Comparison of ENCODE assay signal across 23 mouse cellular contexts in the genomic region with DNA sequence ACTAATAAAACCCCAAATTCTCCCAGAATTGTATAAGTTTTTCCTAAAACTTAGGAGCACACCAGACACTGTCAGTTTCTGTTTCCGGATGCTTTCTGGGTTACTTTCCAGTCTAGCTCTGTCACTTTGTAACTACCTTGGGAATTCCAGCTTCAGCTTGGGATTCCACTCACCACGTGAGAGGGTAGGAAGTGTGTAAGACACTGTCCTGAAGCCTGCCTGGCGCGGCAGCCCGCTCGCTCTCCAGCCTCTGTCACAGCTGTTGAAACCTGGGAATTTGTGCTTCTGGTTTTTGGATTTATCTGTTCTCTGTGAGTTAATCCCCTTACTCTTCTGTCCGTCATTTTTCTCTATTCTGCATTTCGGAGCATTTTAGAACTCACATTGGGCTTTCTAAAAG. TPM values are rescaled to one million over a fixed set of nuclear protein-coding genes. Genes with fewer than 3 reads are reported as not detected.
A peak's percentile ranks its signal among the peaks of the same experiment; 100 is the strongest.
DNase-seq lines count a peak whose midpoint lies in the region; ATAC-seq and TF ChIP-seq lines count a peak whose summit lies in the region.
"Had no signal": no experiment of that assay in that cellular context is flagged by ENCODE, and none has a peak within 500 bp of the region (broad histone marks: within the 10 kb centered on the region; RNA-seq: fewer than 3 reads in every experiment).

No protein-coding gene starts in this region.

- peak overlapping the region; percentile 73 for H3K27ac ChIP-seq in heart, embryonic 11.5 days (ENCODE audit: low read depth, low read length)
- no peak overlapping the region for H3K27ac ChIP-seq in heart, adult 2 months
- H3K27ac ChIP-seq in heart, embryonic 13.5 days (replicated peaks): peak overlapping the region; percentile 65; the same call in 1 of the 2 replicates
- H3K27ac ChIP-seq: hindbrain, embryonic 10.5 days; intestine, embryonic 15.5 days; layer of hippocampus, adult 2 months; macrophage; midbrain, embryonic 15.5 days had no signal

- peaks cover 18% of the 10 kb centered on the region for H3K4me1 ChIP-seq in heart, embryonic 11.5 days (ENCODE audit: control insufficient read depth, insufficient read depth, low read length)
- H3K4me1 ChIP-seq in heart, adult 2 months (ENCODE audit: control insufficient read depth, insufficient read depth, low read length): peaks cover 7% of the 10 kb centered on the region
- peaks cover 64% of the 10 kb centered on the region for H3K4me1 ChIP-seq in heart, embryonic 13.5 days

- peak overlapping the region; percentile 29 for H3K4me2 ChIP-seq in heart, embryonic 11.5 days
- peak overlapping the region; percentile 51 for H3K4me2 ChIP-seq in heart, embryonic 13.5 days
- H3K4me2 ChIP-seq: intestine, embryonic 15.5 days; midbrain, embryonic 15.5 days had no signal

- peaks cover 22% of the 10 kb centered on the region for H3K36me3 ChIP-seq in heart, embryonic 11.5 days (ENCODE audit: control insufficient read depth, insufficient read depth, low read length)
- H3K36me3 ChIP-seq in heart, adult 2 months (ENCODE audit: control insufficient read depth, insufficient read depth, low read length): peaks cover 11% of the 10 kb centered on the region
- peaks cover 43% of the 10 kb centered on the region for H3K36me3 ChIP-seq in heart, embryonic 13.5 days

- DNase-seq in heart, adult 2 months: no peak
- DNase-seq in Patski (ENCODE audit: low read depth, low spot score): peak; percentile 50
- peak; percentile 16 to 40 for DNase-seq in heart, postnatal 14 days
- no peak for DNase-seq in thymus, postnatal 0 days (ENCODE audit: low spot score)
- DNase-seq: adrenal gland, postnatal 10 days; cerebellum, adult 9-11 months; forebrain, postnatal 0 days; gastrocnemius, postnatal 25 days; liver, postnatal 0 days; thymus, postnatal 25 days had no signal

- no peak for TF ChIP-seq CTCF in heart, adult 2 months (IDR thresholded peaks at IDR 0.05)
- TF ChIP-seq CTCF in Patski (IDR thresholded peaks at IDR 0.05): no peak

- CTCF ChIA-PET in Patski (lab: Charles Lee): interaction anchor here (1.0 to 7.6 kb wide), 6 partner anchors 11 to 36 kb away, joined by 3 to 72 read pairs (median 8); no protein-coding TSS in a partner anchor

- H3K9ac ChIP-seq in heart, embryonic 11.5 days (ENCODE audit: low read depth, low read length): no peak overlapping the region
- H3K9ac ChIP-seq in heart, adult 2 months (ENCODE audit: low read depth, low read length): no peak overlapping the region
- no peak overlapping the region for H3K9ac ChIP-seq in heart, embryonic 13.5 days
- H3K9ac ChIP-seq: forebrain, postnatal 0 days; intestine, embryonic 15.5 days; liver, postnatal 0 days; midbrain, embryonic 15.5 days had no signal

- POLR2A ChIA-PET in Patski (lab: Charles Lee): interaction anchor here (0.8 kb wide), 1 partner anchor 573 kb away, joined by 4 read pairs; no protein-coding TSS in a partner anchor

- ATAC-seq in heart, embryonic 11.5 days (replicated peaks; ENCODE audit: insufficient number of reproducible peaks, low FRiP score, low TSS enrichment): no peak
- no peak for ATAC-seq in Patski
- no peak for ATAC-seq in heart, embryonic 13.5 days (ENCODE audit: extremely low read depth, insufficient number of reproducible peaks, low FRiP score, low TSS enrichment)
- ATAC-seq in monocyte, adult 5-6 weeks (replicated peaks; ENCODE audit: insufficient number of reproducible peaks, low FRiP score, low TSS enrichment, poor library complexity, severe bottlenecking): no peak
- ATAC-seq: forebrain, postnatal 0 days; hindbrain, embryonic 16.5 days; intestine, embryonic 15.5 days; liver, postnatal 0 days; lung, postnatal 0 days; midbrain, embryonic 15.5 days had no signal

- 51% methylated on average over 8 of the region's 8 CpGs for WGBS in heart, embryonic 11.5 days (ENCODE audit: insufficient replicate concordance)
- 52% methylated on average over 8 of the region's 8 CpGs for WGBS in heart, adult 2 months
- WGBS in heart, embryonic 13.5 days: 32% methylated on average over 8 of the region's 8 CpGs

- intact Hi-C loops in heart, adult 2 months (cut with DNase I): no loop called here
- intact Hi-C loops in heart, postnatal 14 days (cut with DNase I): no loop called here

- H3K9me3 ChIP-seq in heart, embryonic 11.5 days (replicated peaks; ENCODE audit: control insufficient read depth, low read length): no peaks in the 10 kb centered on the region
- no peaks in the 10 kb centered on the region for H3K9me3 ChIP-seq in heart, embryonic 13.5 days
- H3K9me3 ChIP-seq: hindbrain, embryonic 10.5 days; intestine, embryonic 15.5 days; midbrain, embryonic 15.5 days had no signal

- no peak for TF ChIP-seq POLR2A in heart, adult 2 months (IDR thresholded peaks at IDR 0.05; ENCODE audit: insufficient read depth, low read depth, low read length)

- TF ChIP-seq EP300 in heart, adult 2 months (IDR thresholded peaks at IDR 0.05; ENCODE audit: insufficient read depth, low read depth, low read length): no peak

- H3K27me3 ChIP-seq in heart, embryonic 11.5 days (ENCODE audit: control insufficient read depth, insufficient read depth, low read length): no peaks in the 10 kb centered on the region
- H3K27me3 ChIP-seq in heart, adult 2 months (ENCODE audit: control insufficient read depth, insufficient read depth, low read length): no peaks in the 10 kb centered on the region
- H3K27me3 ChIP-seq in Patski: no peaks in the 10 kb centered on the region
- no peaks in the 10 kb centered on the region for H3K27me3 ChIP-seq in heart, embryonic 13.5 days (replicated peaks)
- H3K27me3 ChIP-seq: intestine, embryonic 15.5 days; midbrain, embryonic 15.5 days had no signal

- no peak overlapping the region for H3K4me3 ChIP-seq in heart, embryonic 11.5 days (ENCODE audit: low read depth, low read length)
- H3K4me3 ChIP-seq in heart, adult 2 months: no peak overlapping the region
- no peak overlapping the region for H3K4me3 ChIP-seq in heart, embryonic 13.5 days
- H3K4me3 ChIP-seq: hindbrain, embryonic 10.5 days; intestine, embryonic 15.5 days; layer of hippocampus, adult 2 months; midbrain, embryonic 15.5 days had no signal

- H3K79me2 ChIP-seq in heart, adult 2 months (replicated peaks; ENCODE audit: control insufficient read depth, insufficient read depth, low read length): no peaks in the 10 kb centered on the region

- in situ Hi-C loops in Patski (cut with MboI; ENCODE audit: low pct_unique_long_range_greater_than_20kb): no loop called here

RNA-seq across cellular contexts. Expression of a gene that starts 4.1 kb away (rescaled TPM):
- 47.3 and 50.6 TPM in 2 replicates for polyA plus RNA-seq in heart, embryonic 11.5 days (2014; fragmentation: Nextera tagmentation; extraction: Ambion mirVana)
- 10 to 100 TPM; 45.1 to 45.7 TPM for total RNA-seq in heart, adult 2 months (2021)
- 11.9 and 19.2 TPM in 2 replicates for polyA plus RNA-seq in heart, adult 2 months (2012; rRNA removed)
- polyA plus RNA-seq in Patski (2021): 69.2 TPM
- polyA plus RNA-seq in heart, embryonic 13.5 days (2015; fragmentation: Nextera tagmentation; extraction: Ambion mirVana): 35.2 and 35.8 TPM in 2 replicates
- total RNA-seq in heart, postnatal 14 days (2021): 10 to 100 TPM; 32.5 to 35.6 TPM
- polyA plus RNA-seq in thymus, postnatal 0 days (2015; fragmentation: Nextera tagmentation; extraction: Ambion mirVana): 16.6 and 18.7 TPM in 2 replicates
- total RNA-seq in monocyte, adult 5-6 weeks (2017): 11.2 to 19.3 TPM (median 12.6 TPM) in 3 replicates

RNA-seq across cellular contexts. Expression of a gene that starts 21.1 kb away (rescaled TPM):
- not detected in 2 replicates for polyA plus RNA-seq in heart, embryonic 11.5 days (2014; fragmentation: Nextera tagmentation; extraction: Ambion mirVana)
- total RNA-seq in heart, adult 2 months (2021): not detected
- polyA plus RNA-seq in heart, adult 2 months (2012; rRNA removed): 0.09 TPM in 1 of 2 replicates, not detected in the other
- 0.10 TPM for polyA plus RNA-seq in Patski (2021)
- 0.07 TPM in 1 of 2 replicates, not detected in the other for polyA plus RNA-seq in heart, embryonic 13.5 days (2015; fragmentation: Nextera tagmentation; extraction: Ambion mirVana)
- total RNA-seq in heart, postnatal 14 days (2021): under 1 TPM in 1 of 2 experiments, not detected in 1; 0.10 TPM
- 0.04 TPM in 1 of 2 replicates, not detected in the other for polyA plus RNA-seq in thymus, postnatal 0 days (2015; fragmentation: Nextera tagmentation; extraction: Ambion mirVana)
- total RNA-seq in monocyte, adult 5-6 weeks (2017): 0.53 to 0.58 TPM in 2 of 3 replicates, not detected in the other
- total RNA-seq: forebrain, postnatal 0 days; gastrocnemius, postnatal 25 days had no signal
- polyA plus RNA-seq: kidney, embryonic 16.5 days; liver, adult 2 months; liver, postnatal 0 days; lung, postnatal 0 days; spleen, adult 2 months had no signal

Comparison
In these comparisons a context has a peak if more than half of its experiments do, and no peak if none do; other contexts are left out.
1. DNase-seq: peak in Patski (single experiment) and heart, postnatal 14 days (2 of 2); none in heart, adult 2 months (0 of 2) and thymus, postnatal 0 days (single experiment).